Mouse (Mus musculus) spleen, adult 10 weeks (tissue): ENCODE measurements around the gene Txnl4b. TPM values are rescaled to one million over a fixed set of nuclear protein-coding genes. Genes with fewer than 3 reads are reported as not detected.

ENCODE experiments used
- polyA plus RNA-seq: library from polyadenylated mRNA; stranded (reverse); fragments of 350-450 nt; fragmentation: Illumina TruSeq; extraction: RNeasy Lipid Tissue Mini Kit (QIAGEN cat#74804); gene quantifications from one replicate; pipeline ENCODE4 v1.2.3, GENCODE M21; 2015; ENCODE audit warnings: low replicate concordance; ENCODE audit not compliant: insufficient read depth

The Txnl4b gene
- 10.6 TPM for polyA plus RNA-seq

DNA sequence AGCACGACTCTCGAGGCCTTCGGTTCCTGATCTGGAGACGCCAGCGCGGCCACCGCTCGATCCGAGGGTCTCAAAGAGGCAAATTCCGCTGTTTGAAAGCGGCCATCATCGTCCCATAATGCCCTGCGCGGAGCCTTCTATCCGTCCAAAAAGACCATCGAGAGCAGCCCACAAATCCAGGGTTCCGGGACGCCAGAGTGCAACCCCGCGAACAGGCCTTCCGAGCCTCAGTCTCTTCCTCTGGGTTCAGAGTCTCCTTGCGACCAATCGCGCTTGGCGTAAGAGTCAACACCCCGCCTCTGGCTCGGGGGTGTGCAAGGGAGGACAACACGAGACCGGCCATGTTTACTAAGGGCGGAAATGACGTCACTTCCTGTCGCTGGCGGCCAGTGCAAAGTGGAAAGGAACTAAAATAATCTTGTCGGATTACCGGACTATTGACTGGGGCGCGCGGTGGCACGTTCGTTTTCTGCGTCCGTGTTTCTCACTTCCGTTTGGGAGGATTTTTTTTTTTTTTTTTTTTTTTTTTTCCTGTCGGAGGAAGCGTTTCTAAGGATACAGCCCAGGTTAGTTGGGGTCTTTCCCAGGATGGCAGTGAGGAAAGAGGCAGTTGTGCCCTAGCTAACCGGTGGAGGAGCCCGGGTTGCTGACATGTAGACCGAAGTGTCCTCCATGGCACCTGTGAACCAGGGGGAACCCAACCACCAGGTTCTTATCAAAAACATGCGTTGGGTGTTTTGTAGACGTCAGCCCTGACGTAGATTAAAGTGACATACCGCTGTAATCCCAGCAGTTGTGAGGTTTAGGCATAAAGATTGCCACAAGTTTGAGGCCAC lies at the start of gene Txnl4b, which contains the start of gene Dhx38:
TSS of gene Txnl4b (plus strand) at position 395 of the 836 bp plus-strand sequence.
TSS of gene Dhx38 (minus strand) at position 364 of the 836 bp plus-strand sequence.

GRCm38 (mm10) chr8:109578900-109579301 lies 13.2 kb downstream of the Txnl4b start, which contains the start of gene Hp:
Gene Hp (minus strand): TSS chr8:109579172.

DNA sequence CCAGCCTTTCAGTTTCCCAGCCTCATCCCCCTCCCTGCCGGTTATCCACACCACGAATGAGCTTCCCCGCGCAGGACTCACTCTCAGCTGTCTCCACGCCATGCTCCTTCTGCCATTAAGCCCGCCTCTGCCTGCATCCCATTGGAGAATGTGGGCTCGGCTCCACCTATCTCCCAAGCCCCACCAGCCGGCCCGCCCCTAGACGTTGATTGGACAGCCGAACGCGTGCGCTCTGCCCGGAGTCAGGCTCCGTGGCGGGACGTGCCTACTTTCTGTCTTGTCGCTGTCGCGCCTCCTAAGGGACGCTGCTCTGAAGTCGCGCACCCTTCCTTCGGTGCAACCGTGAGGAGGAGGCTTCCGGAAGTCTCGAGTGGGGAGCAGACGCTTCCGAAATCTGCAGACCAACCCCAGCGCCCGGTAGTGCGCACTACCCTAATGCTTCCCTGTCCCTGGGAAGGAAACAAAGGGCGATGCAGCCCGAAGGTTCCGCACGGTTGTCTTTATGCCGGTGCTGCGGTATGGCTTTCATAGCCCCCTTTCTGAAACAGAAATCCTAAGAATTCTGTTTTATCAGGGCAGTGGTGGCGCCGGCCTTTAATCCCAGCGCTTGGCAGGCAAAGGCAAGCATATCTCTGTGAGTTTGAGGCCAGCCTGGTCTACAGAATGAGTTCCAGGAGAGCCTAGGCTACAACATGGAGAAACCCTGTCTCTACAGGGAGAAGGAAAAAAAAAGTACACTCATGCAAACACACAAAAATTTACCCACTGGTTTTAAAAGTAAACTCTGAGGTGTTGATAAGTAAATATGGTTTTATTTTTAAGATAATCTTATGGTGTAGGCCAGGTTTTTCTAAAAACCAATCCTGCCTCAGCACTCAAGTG lies 42.8 kb downstream of the Txnl4b start, which contains the start of gene Dhodh:
TSS of gene Dhodh (minus strand) at position 403 of the 882 bp plus-strand sequence.

GRCm38 (mm10) chr8:109614243-109615210 lies 48.8 kb downstream of the Txnl4b start, which contains the start of gene Pkd1l3:
Gene Pkd1l3 (plus strand): TSS chr8:109614517.

Other genes starting within 250 kb of the Txnl4b start
- gene Pmfbp1, start 71.9 kb upstream of the Txnl4b start, polyA plus RNA-seq = not detected
- gene Dhx38, start within 50 bp of the Txnl4b start, polyA plus RNA-seq = 15.0 TPM
- 9.4 TPM for gene Hp, start 13.3 kb downstream of the Txnl4b start, polyA plus RNA-seq
- 10.8 TPM for gene Dhodh, start 42.8 kb downstream of the Txnl4b start, polyA plus RNA-seq
- 1.6 TPM for gene Pkd1l3, start 48.6 kb downstream of the Txnl4b start, polyA plus RNA-seq
- gene Ist1, start 127.4 kb downstream of the Txnl4b start, polyA plus RNA-seq = 147 TPM
- gene Zfp821, start 139.7 kb downstream of the Txnl4b start, polyA plus RNA-seq = 10.2 TPM
- 21.4 TPM for gene Atxn1l, start 171.8 kb downstream of the Txnl4b start, polyA plus RNA-seq
- 115 TPM for gene Ap1g1, start 212.7 kb downstream of the Txnl4b start, polyA plus RNA-seq